Mouse (Mus musculus) kidney, adult 18-20 months (tissue): Measurements from ENCODE around the gene Map3k3.

Experiments
- DNase-seq: peaks from one replicate; pipeline ENCODE4 v3.0.0; 2021

Gene Map3k3

GRCm38 (mm10) chr11:106159216-106159920 is 75.0 kb downstream of the Map3k3 start:
- DNase-seq, result peak; percentile 51

GRCm38 (mm10) chr11:106159921-106160840 is 75.8 kb downstream of the Map3k3 start:
- peak; percentile 69 for DNase-seq

- DNase-seq, result peak; percentile 41
Measured at GRCm38 (mm10) chr11:106160841-106161721, 76.7 kb downstream of the Map3k3 start, which contains the start of the genes Gm10840 and Limd2. Gene Gm10840, plus strand, starts transcription at chr11:106160850. Gene Limd2, minus strand, starts transcription at chr11:106160860.

- no peak for DNase-seq
Measured at GRCm38 (mm10) chr11:106162237-106162636, 77.8 kb downstream of the Map3k3 start.

- peak; percentile 30 for DNase-seq
Measured at GRCm38 (mm10) chr11:106163546-106163945, 79.1 kb downstream of the Map3k3 start.

- DNase-seq, result no peak
Measured at GRCm38 (mm10) chr11:106164601-106165180, 80.3 kb downstream of the Map3k3 start.

GRCm38 (mm10) chr11:106167435-106167834 is 83.0 kb downstream of the Map3k3 start:
- no peak for DNase-seq

GRCm38 (mm10) chr11:106170807-106171206 is 86.4 kb downstream of the Map3k3 start:
- DNase-seq, result no peak

GRCm38 (mm10) chr11:106173228-106173627 is 88.8 kb downstream of the Map3k3 start:
- no peak for DNase-seq

- peak; percentile 68 for DNase-seq
Measured at GRCm38 (mm10) chr11:106174372-106174771, 90.0 kb downstream of the Map3k3 start.

- no peak for DNase-seq
Measured at GRCm38 (mm10) chr11:106175081-106175480, 90.7 kb downstream of the Map3k3 start.

GRCm38 (mm10) chr11:106176372-106176771 is 92.0 kb downstream of the Map3k3 start:
- DNase-seq, result no peak

GRCm38 (mm10) chr11:106178036-106178782 is 93.8 kb downstream of the Map3k3 start:
- no peak for DNase-seq

- no peak for DNase-seq
Measured at GRCm38 (mm10) chr11:106179711-106180448, 95.5 kb downstream of the Map3k3 start.

- DNase-seq, result no peak
Measured at GRCm38 (mm10) chr11:106180449-106180801, 96.0 kb downstream of the Map3k3 start.

GRCm38 (mm10) chr11:106187326-106187725 is 102.9 kb downstream of the Map3k3 start:
- DNase-seq, result no peak

GRCm38 (mm10) chr11:106191716-106192115 is 107.3 kb downstream of the Map3k3 start:
- DNase-seq, result no peak

- DNase-seq, result no peak
Measured at GRCm38 (mm10) chr11:106192241-106192640, 107.8 kb downstream of the Map3k3 start.

- peak; percentile 23 for DNase-seq
Measured at GRCm38 (mm10) chr11:106192657-106193370, 108.4 kb downstream of the Map3k3 start.
